Mouse (Mus musculus): ENCODE results near the gene Rnf144a.

DNA sequence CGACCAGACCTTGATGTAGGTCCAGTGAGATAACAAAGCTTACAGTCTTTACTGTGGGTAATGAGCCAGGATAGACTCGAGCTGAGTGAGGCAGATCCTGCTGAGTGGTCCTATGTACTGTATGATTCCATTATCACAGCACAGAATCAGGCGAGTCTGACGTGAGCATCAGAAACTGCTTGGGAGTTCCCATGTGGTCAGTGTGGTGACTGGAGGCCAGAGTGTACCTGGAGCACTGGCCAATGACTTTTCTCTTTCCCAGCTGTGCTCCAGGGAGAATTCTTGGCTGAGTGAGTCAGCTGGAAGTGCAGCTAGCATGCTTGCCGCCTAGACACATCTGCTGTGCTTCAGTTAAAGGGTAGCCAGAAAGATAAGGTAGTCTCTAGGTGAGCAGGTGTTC is 39.6 kb upstream of the Rnf144a start:
- no peak for TF ChIP-seq CTCF (IDR thresholded peaks at IDR 0.05; ENCODE audit: insufficient read depth, low read length)
- no peak for TF ChIP-seq POLR2A (IDR thresholded peaks at IDR 0.05; ENCODE audit: borderline replicate concordance, extremely low read depth, low read depth, low read length)

All from lung, adult 2 months (tissue).